Mouse (Mus musculus) olfactory bulb, adult 2 months (tissue): Measurements from ENCODE around the gene Cldn18.

Experiments
- CTCF ChIP-seq: fragments of 200-500 bp; IDR thresholded peaks from 2 replicates; pipeline ENCODE4 v1.5.1; 2012; ENCODE audit warnings: low read depth, mild to moderate bottlenecking, low read length, moderate library complexity; ENCODE audit not compliant: insufficient read depth
- POLR2A ChIP-seq: fragments of 200-500 bp; IDR thresholded peaks from 2 replicates; pipeline ENCODE4 v1.6.1; 2012; ENCODE audit warnings: mild to moderate bottlenecking, low read depth, low read length, moderate library complexity; ENCODE audit not compliant: insufficient read depth

DNA sequence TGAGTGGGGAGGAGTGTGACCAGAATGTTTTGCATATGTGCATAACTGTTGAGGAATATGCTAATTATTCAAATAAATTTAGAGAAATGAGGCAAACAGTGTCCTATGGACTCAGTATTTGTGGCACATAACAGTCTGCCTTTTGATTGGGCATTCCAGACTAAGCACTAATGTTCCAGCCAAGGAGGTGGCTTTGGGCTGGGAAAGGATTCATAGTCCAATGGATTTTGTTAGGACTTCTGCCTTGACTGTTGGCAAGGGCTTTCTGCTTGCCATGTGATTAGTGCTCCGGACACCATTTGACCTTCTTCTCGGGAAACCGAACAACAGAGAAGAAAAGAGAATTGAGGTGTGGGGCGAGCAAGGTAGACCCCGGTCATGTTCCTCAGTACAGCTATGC, 27.3 kb downstream of the Cldn18 start:
- TF ChIP-seq POLR2A (no peak), CTCF (no peak)
